Mouse (Mus musculus) lung, postnatal 25 days (tissue): ENCODE measurements around the gene Ptpn9.
"Not testable (repeated sequence)": the region's sequence is repeated elsewhere in the genome, so short reads cannot be mapped to it uniquely, and the experiment has no call there.

Experiments used
- DNase-seq: peaks from one replicate; pipeline ENCODE4 v3.0.0; 2022; ENCODE audit warnings: low spot score

The Ptpn9 gene

DNA sequence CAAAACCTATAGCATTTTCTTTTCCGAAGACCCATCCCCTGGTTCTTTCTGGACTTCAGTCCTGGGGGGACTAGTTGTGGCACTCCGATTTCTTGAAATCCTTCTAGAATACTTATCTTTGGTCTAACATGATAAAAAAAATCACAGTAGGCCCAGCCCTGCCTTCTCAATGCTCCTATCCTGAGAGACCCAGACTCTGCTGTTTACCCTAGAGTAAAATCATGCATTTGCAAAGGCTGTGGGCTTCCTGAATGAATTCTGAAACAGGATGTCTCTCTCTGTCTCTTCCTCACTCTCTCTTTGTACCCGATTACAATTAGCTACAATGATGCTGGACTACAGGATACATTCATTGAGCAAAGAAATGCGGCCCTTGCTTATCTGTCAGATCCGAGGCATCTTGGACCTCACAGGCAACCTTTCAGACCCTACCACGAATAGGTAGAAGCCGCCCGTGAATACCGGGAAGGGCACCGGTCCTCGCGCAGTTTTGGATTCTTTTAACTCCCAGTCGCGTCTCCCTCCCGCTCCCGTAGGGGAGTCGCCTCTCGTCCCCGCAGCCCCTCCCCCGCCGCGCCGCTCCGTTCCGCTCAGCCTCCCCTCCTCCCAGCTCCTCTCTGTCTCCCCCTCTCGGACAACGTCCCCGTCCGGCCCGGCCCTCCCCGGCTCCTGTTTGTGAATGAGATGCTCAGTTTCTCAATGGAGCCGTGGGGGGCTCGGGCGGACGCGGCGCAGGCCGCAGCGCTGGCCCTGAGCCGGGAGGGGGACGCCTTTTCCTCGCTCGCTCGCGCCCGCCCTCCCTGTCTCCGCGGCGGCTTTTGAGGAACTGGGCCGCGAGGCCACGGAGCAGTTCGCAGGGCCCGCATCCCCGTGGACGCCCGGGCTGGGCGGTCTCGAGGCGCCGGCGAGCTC is at the start of gene Ptpn9:
TSS of gene Ptpn9 (plus strand) at position 638 of the 912 bp plus-strand sequence.
- peak; percentile 91 for DNase-seq

- peak; percentile 57 for DNase-seq
These were observed 47.2 kb upstream of the Ptpn9 start for GRCm38 (mm10) chr9:56947481-56947880.

DNA sequence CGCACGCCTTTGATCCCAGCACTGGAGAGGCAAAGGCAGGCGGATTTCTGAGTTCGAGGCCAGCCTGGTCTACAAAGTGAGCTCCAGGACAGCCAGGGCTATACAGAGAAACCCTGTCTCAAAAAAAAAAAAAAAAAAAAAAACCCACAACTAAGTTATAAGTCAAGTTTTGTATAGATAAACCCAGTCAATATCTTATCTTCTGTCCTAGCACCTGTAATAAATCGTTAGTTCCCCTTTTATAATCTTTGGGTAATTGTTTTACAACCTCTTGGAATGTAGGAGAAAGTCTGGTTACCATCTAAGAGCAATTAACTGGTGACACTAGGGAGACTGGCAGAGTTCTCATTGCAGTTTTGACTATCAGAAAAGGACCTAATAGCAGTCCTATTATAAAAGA is 46.0 kb upstream of the Ptpn9 start:
- not testable (repeated sequence) for DNase-seq

DNA sequence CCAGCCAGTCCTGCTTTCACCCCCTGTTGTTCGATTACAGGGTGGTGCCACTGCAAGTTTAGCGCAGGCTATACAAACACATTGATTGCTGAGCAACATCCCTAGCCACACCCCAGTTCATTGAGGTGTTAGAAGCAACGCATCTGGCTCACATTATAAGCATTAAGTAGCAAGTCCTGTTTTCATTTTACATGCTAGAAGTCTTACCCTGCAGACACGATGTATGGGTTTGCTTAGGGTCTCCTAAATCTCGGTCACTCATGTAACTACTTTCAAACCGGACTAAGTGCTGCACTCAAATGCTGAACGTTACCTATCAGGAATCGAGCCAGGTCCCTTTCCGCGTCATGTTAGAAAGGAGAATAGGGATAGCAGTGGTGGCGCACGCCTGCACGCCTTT is 45.0 kb upstream of the Ptpn9 start:
- no peak for DNase-seq

DNA sequence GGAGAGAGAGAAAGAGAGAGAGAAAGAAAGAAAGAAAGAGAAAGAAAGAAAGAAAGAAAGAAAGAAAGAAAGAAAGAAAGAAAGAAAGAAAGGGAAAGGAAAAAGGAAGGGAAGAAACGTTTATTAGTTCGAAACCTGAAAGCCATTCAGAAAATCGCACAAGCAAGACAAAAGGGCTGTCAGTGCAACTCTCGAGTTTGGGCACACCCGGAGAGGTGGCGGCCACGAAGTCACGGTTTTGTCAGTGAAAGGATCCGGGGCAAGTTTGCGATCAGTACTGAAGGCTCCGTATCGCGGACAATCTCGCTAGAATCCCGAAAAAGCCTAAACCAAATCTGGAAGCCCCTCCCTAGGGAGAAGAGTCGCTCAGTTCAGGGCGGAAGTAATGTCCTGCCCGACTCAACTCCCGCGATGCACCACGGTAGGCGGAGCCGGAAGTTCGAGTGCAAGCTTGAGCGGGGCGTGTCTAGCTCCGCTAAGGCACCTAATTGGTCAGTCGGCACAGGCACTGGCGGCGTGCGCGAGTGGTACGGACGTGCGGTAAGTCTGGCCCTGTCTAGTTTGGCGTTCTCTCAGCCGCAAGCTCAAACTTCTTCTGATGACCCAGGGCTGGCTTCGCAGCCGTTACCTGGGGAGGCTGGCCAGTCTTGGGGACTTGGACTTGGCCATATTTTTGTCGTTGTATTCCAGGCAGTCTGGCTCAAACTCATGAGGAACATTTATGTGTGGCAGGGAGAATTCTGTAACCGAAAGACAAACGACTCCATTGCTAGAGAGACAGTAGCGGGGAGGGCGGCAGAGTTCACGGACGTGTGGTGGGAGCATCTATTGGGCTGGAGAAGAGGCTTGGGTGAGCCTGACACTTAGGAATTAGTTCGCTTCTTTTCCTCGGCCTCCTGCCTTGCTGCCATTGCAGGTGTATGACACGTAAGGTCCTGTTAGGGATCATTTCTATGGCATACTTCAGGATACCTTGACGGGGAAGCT is 44.0 kb upstream of the Ptpn9 start, which contains the start of gene Snupn:
TSS of gene Snupn (plus strand) at position 465 of the 987 bp plus-strand sequence.
- DNase-seq = peak; percentile 98

GRCm38 (mm10) chr9:56953562-56953961 is 41.2 kb upstream of the Ptpn9 start:
- DNase-seq = no peak

DNA sequence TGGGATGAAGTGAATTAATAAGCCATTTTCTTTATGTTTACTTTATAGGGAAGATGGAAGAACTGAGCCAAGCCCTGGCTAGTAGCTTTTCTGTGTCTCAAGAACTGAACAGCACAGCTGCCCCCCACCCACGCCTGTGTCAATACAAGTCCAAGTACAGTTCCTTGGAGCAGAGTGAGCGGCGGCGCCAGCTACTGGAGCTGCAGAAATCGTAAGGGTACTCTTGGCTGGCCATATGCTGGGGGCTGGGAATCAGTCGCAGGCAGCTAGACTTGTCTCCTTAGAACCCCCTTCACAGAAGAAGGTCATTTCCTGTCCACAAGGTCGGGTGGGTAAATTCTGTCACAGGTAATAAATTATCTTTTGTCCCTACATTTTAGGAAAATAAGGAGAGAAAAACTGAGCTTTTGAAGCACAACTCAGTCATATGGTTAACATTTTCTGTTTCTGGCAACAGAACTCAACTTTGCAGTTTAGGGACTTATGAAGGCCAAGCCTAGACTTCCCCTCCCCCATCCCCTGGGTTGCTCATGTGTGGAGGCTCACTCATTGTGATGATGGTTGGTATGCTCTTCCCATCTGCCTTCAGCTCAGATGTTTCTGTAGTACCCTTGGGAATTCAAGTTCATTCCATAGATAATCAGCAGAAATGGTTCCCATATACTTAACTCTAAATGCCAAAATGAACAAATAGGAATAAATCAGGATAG is 37.6 kb upstream of the Ptpn9 start:
- no peak for DNase-seq

- DNase-seq = no peak
These were observed 36.0 kb upstream of the Ptpn9 start for GRCm38 (mm10) chr9:56958689-56959088.

GRCm38 (mm10) chr9:56961591-56961990 is 33.1 kb upstream of the Ptpn9 start:
- DNase-seq = no peak

GRCm38 (mm10) chr9:56970158-56970557 is 24.6 kb upstream of the Ptpn9 start:
- DNase-seq = no peak

DNA sequence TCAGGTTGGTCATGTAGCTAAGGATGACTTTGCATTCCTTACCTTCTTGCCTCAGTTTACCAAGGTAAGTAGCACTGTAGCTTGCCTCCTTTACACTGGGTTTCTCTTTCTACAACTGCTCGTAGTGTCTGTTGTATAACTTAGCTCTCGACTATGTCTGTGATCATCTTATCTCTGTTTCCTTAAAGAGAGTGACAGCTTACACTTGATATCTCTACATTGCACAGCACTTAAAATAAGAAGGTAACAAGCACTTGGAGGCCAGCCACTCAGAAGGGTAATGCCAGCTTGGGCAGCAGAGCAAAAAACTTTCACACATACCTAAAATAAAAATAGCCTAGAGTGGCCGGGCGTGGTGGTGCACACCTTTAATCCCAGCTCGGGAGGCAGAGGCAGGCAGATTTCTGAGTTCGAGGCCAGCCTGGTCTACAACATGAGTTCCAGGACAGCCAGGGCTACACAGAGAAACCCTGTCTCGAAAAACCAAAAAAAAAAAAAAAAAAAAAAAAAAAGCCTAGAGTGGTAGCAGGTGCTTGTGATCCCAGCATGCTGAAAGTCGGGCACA is 20.7 kb upstream of the Ptpn9 start:
- DNase-seq = no peak

- no peak for DNase-seq
These were observed 19.5 kb upstream of the Ptpn9 start for GRCm38 (mm10) chr9:56975199-56975598.

GRCm38 (mm10) chr9:56980186-56980585 is 14.5 kb upstream of the Ptpn9 start:
- no peak for DNase-seq

DNA sequence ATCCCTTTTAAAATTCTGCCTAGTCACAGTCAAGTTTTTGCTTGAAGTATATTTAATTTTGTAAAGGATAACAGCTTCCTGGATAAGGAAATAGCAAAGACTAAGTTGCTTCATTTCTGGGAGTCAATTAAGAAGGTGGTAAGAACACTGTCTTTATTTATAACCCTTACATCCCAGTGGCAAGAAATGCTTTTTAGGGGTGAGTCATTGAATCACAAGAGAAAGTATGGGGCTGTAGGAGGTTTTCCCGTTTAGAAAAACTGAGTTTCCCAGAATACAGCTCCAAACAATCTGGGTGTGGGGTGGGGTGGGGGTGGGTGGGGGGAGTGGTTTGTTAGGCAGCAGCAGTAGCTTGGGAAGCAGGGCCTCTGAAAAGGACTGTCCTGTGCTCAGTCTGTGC is 13.2 kb upstream of the Ptpn9 start:
- DNase-seq = no peak

DNA sequence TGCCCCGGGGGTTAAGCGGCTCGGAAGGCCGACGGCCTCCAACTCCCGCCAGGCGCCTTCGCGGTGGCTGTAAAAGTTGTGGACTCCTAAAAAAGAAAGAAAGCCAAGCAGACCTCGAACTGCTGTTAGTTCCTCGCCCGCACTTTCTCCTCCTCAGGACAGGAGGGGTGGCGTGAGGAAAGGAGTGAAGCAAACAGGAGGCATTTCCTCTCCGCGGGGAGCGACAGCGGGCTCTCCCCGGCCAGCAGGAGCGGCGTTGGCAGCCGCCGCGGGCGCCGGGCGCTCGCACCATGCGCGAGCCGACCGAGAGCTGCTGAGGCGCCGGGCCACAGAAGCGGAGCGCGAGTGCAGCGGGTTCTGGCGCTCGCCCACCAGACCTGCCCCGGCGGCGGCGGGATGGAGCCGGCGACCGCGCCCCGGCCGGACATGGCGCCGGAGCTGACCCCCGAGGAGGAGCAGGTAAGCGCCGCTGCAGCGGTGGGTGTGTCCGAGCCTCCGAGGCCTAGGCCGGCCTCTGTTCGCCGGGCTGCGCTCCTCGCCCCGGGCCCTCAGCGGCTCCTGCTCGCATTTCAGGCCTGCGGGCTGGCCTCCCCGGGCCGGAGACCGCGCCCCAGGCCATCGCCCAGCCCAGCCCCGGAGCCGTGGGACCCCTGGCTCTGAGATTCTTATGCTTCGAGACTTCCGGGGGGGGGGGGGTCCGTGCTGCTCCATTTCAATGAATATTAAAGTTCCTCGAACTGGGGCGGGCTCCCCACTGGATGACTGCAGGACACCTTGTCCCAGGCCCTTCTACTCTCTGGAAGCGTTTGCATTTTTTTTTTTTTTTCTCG is 690 bp downstream of the Ptpn9 start:
- peak; percentile 52 for DNase-seq

GRCm38 (mm10) chr9:56996028-56996346 is 1.3 kb downstream of the Ptpn9 start:
- DNase-seq = no peak

DNA sequence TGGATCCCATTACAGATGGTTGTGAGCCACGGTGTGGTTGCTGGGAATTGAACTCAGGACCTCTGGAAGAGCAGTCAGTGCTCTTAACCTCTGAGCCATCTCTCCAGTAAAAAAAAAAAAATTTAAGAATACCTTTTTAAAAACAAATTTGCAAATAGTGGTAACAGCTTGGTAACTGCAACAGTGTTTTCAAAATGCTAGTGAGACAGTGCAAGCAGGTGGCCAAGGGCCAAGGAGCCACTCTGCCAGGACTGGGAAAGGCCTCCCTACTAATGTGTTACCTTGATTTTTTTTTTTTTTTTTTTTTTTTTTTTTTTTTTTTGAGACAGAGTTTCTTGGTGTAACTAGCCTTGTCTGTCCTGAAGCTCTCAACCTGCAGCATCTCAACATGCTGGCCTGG is 2.5 kb downstream of the Ptpn9 start:
- DNase-seq = not testable (repeated sequence)

DNA sequence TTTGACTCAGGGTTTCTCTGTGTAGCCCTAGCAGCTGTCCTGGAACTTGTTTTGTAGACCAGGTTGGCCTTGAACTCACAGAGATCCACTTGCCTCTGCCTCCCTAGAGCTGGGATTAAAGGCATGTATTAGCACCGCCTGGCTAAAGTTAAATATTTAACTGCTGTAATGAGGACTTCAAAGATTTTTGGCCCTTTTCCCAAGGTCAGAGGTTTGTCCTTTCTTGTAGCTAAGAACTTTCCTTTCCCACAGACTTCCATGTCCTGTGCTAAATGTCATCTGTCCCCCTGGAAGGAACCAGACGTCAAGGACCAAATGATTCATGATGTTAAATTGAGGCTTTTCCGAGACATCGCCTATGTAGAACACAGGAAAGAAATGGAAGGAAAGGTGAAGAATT is 8.3 kb downstream of the Ptpn9 start:
- DNase-seq = no peak

DNA sequence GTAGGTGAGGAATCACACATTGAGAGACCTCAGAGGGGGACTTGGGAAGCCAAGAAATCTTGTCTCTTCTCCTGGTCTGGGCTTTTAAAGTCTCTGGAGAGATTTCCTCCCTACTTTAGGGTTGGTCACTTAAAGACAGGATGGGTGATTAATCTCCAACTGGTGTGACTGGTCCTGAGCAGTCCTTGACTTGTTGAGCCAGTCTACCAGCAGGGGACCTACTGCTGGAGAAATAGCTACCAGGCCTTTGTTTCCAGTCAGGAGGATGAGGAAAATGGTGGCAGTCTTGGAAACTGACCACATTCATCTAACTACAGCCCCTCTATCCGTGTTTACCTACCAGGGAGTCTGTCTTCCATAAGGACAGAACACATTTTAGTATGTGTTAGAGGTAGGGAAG is 17.7 kb downstream of the Ptpn9 start:
- DNase-seq = no peak

GRCm38 (mm10) chr9:57012895-57013294 is 18.2 kb downstream of the Ptpn9 start:
- DNase-seq = no peak

- DNase-seq = no peak
These were observed 19.0 kb downstream of the Ptpn9 start for GRCm38 (mm10) chr9:57013756-57014155.
